Mouse (Mus musculus) hindbrain, embryonic 12.5 days (tissue): ENCODE data around the gene Trim12a. TPM values are rescaled to one million over a fixed set of nuclear protein-coding genes. Genes with fewer than 3 reads are reported as not detected.
A peak's percentile ranks its signal among the peaks of the same experiment; 100 is the strongest.
"Not testable (repeated sequence)": the region's sequence is repeated elsewhere in the genome, so short reads cannot be mapped to it uniquely, and the experiment has no call there.

ENCODE experiments used
- ATAC-seq: fragments of 200-750 bp; cut with Nextera tagmentation; 2 replicates; pipeline ENCODE4 v1.8.0; 2017; ENCODE audit warnings: moderate TSS enrichment; ENCODE audit not compliant: low FRiP score
- H3K27ac ChIP-seq: fragments of 300-500 bp; sonication (generic); 2 replicates; pipeline ENCODE4 v1.5.1; 2016; ENCODE audit warnings: mild to moderate bottlenecking
- H3K27me3 ChIP-seq: fragments of 300-500 bp; sonication (generic); 2 replicates; pipeline ENCODE4 v1.6.1; 2016; ENCODE audit warnings: mild to moderate bottlenecking
- H3K36me3 ChIP-seq: fragments of 300-500 bp; sonication (generic); 2 replicates; pipeline ENCODE4 v1.6.1; 2016; ENCODE audit warnings: mild to moderate bottlenecking
- H3K4me1 ChIP-seq: fragments of 300-500 bp; sonication (generic); 2 replicates; pipeline ENCODE4 v1.6.1; 2016
- H3K4me2 ChIP-seq: fragments of 300-500 bp; sonication (generic); replicated peaks from 2 replicates; pipeline ENCODE4 v1.6.1; 2016; ENCODE audit warnings: mild to moderate bottlenecking
- H3K4me3 ChIP-seq: fragments of 300-500 bp; sonication (generic); 2 replicates; pipeline ENCODE4 v1.5.1; 2016; ENCODE audit warnings: mild to moderate bottlenecking
- H3K9ac ChIP-seq: fragments of 300-500 bp; sonication (generic); 2 replicates; pipeline ENCODE4 v1.6.1; 2016; ENCODE audit warnings: mild to moderate bottlenecking, moderate library complexity
- H3K9me3 ChIP-seq: fragments of 300-500 bp; sonication (generic); replicated peaks from 2 replicates; pipeline ENCODE4 v1.6.1; 2016; ENCODE audit warnings: mild to moderate bottlenecking
- WGBS: fragments of 180-500 bp; shearing (Covaris S2); methylation state at CpG from one replicate; pipeline ENCODE4 v1.1.7; 2016; 5-methylcytosine and 5-hydroxymethylcytosine counted together
- polyA plus RNA-seq: library from polyadenylated mRNA; unstranded; fragments of >200 nt; fragmentation: Nextera tagmentation; extraction: Ambion mirVana; gene quantifications from 2 replicates; pipeline ENCODE4 v1.2.1, GENCODE M21; 2016

Gene Trim12a
- 3.4 and 4.2 TPM in 2 replicates for polyA plus RNA-seq

- not testable (repeated sequence) for H3K4me1 ChIP-seq, H3K36me3 ChIP-seq, H3K9me3 ChIP-seq, H3K9ac ChIP-seq, H3K27ac ChIP-seq, H3K27me3 ChIP-seq, ATAC-seq
- H3K4me2 ChIP-seq: peak within 1 kb of the TSS; percentile 39
- H3K4me3 ChIP-seq: peak within 1 kb of the TSS; percentile 19
- 32% methylated on average over 4 of the region's 4 CpGs for WGBS
Measured at GRCm38 (mm10) chr7:104315369-104316080, at the start of gene Trim12a. TSS of gene Trim12a (minus strand) at chr7:104315466.

- Histone ChIP-seq H3K9ac (no peak overlapping the region), H3K4me2 (no peak overlapping the region), H3K27me3 (no peaks in the 10 kb centered on the region), H3K4me1 (no peaks in the 10 kb centered on the region), H3K4me3 (no peak overlapping the region), H3K27ac (no peak overlapping the region), H3K9me3 (no peaks in the 10 kb centered on the region), H3K36me3 (no peaks in the 10 kb centered on the region)
- 89% methylated on average over 2 of the region's 2 CpGs for WGBS
- no peak; the same call in 1 of the 2 replicates for ATAC-seq
Measured at GRCm38 (mm10) chr7:104353600-104353967, 38.3 kb upstream of the Trim12a start.

GRCm38 (mm10) chr7:104352717-104353599, 37.7 kb upstream of the Trim12a start, which contains the start of gene Trim12c:
TSS of gene Trim12c (minus strand) at chr7:104353362.
- H3K36me3 ChIP-seq: no peaks in the 10 kb centered on the region
- peak within 1 kb of the TSS; percentile 43 for H3K4me2 ChIP-seq
- no peak within 1 kb of the TSS for H3K27ac ChIP-seq
- peak within 1 kb of the TSS; percentile 23 for H3K4me3 ChIP-seq
- no peaks in the 10 kb centered on the region for H3K27me3 ChIP-seq
- no peak within 1 kb of the TSS for H3K9ac ChIP-seq
- no peaks in the 10 kb centered on the region for H3K9me3 ChIP-seq
- H3K4me1 ChIP-seq: no peaks in the 10 kb centered on the region
- WGBS: 12% methylated on average over 13 of the region's 14 CpGs
- peak; percentile 93 for ATAC-seq

- H3K27ac ChIP-seq, H3K9ac ChIP-seq, H3K9me3 ChIP-seq, H3K36me3 ChIP-seq, H3K4me3 ChIP-seq, ATAC-seq, H3K27me3 ChIP-seq, H3K4me1 ChIP-seq, H3K4me2 ChIP-seq: not testable (repeated sequence)
- WGBS: 91% methylated on average over 4 of the region's 4 CpGs
Measured at GRCm38 (mm10) chr7:104348043-104348442, 32.8 kb upstream of the Trim12a start.

GRCm38 (mm10) chr7:104340744-104341143, 25.5 kb upstream of the Trim12a start:
- H3K36me3 ChIP-seq, H3K9ac ChIP-seq, H3K9me3 ChIP-seq, H3K27me3 ChIP-seq, ATAC-seq, H3K4me2 ChIP-seq, H3K4me1 ChIP-seq, H3K27ac ChIP-seq, H3K4me3 ChIP-seq: not testable (repeated sequence)
- WGBS: 96% methylated on average over 4 of the region's 4 CpGs

GRCm38 (mm10) chr7:104335547-104335946, 20.3 kb upstream of the Trim12a start:
- not testable (repeated sequence) for H3K27me3 ChIP-seq, H3K9me3 ChIP-seq, H3K36me3 ChIP-seq, H3K4me3 ChIP-seq, H3K27ac ChIP-seq, H3K9ac ChIP-seq, H3K4me2 ChIP-seq, ATAC-seq, H3K4me1 ChIP-seq
- 85% methylated on average over 3 of the region's 3 CpGs for WGBS

- H3K27me3 ChIP-seq, H3K27ac ChIP-seq, ATAC-seq, H3K4me1 ChIP-seq, H3K4me2 ChIP-seq, H3K36me3 ChIP-seq, H3K4me3 ChIP-seq, H3K9me3 ChIP-seq, H3K9ac ChIP-seq: not testable (repeated sequence)
- 94% methylated on average over 2 of the region's 2 CpGs for WGBS
Measured at GRCm38 (mm10) chr7:104329171-104329570, 13.9 kb upstream of the Trim12a start, which contains the start of gene Trim34b. TSS of gene Trim34b (plus strand) at chr7:104329471.

- Histone ChIP-seq H3K9ac (no peak overlapping the region), H3K9me3 (no peaks in the 10 kb centered on the region), H3K4me3 (no peak overlapping the region), H3K27me3 (no peaks in the 10 kb centered on the region), H3K27ac (no peak overlapping the region), H3K4me2 (no peak overlapping the region), H3K4me1 (no peaks in the 10 kb centered on the region), H3K36me3 (no peaks in the 10 kb centered on the region)
- WGBS: 92% methylated on average over 9 of the region's 9 CpGs
- ATAC-seq: no peak
Measured at GRCm38 (mm10) chr7:104322028-104322427, 6.8 kb upstream of the Trim12a start.

GRCm38 (mm10) chr7:104314796-104315353, 391 bp downstream of the Trim12a start:
- H3K4me3 ChIP-seq: peak overlapping the region; percentile 19
- no peak overlapping the region for H3K9ac ChIP-seq
- 14% methylated on average over 15 of the region's 15 CpGs for WGBS
- peak overlapping the region; percentile 39 for H3K4me2 ChIP-seq
- ATAC-seq: no peak
- no peaks in the 10 kb centered on the region for H3K9me3 ChIP-seq
- no peaks in the 10 kb centered on the region for H3K36me3 ChIP-seq
- no peak overlapping the region for H3K27ac ChIP-seq
- H3K27me3 ChIP-seq: no peaks in the 10 kb centered on the region
- H3K4me1 ChIP-seq: no peaks in the 10 kb centered on the region

GRCm38 (mm10) chr7:104291638-104292400, 23.4 kb downstream of the Trim12a start:
- H3K36me3 ChIP-seq: no peaks in the 10 kb centered on the region
- no peak overlapping the region for H3K4me2 ChIP-seq
- H3K9ac ChIP-seq: no peak overlapping the region
- H3K4me3 ChIP-seq: no peak overlapping the region
- no peak for ATAC-seq
- H3K27me3 ChIP-seq: no peaks in the 10 kb centered on the region
- H3K4me1 ChIP-seq: no peaks in the 10 kb centered on the region
- no peak overlapping the region for H3K27ac ChIP-seq
- 82% methylated on average over 5 of the region's 5 CpGs for WGBS
- H3K9me3 ChIP-seq: no peaks in the 10 kb centered on the region

- ATAC-seq: no peak
- 95% methylated on average over 1 of the region's 1 CpGs for WGBS
Measured at GRCm38 (mm10) chr7:104290641-104291040, 24.6 kb downstream of the Trim12a start.

More at GRCm38 (mm10) chr7:104290641-104291040, 24.6 kb downstream of the Trim12a start:
- H3K36me3 ChIP-seq: no peaks in the 10 kb centered on the region
- H3K4me1 ChIP-seq: no peaks in the 10 kb centered on the region
- no peak overlapping the region for H3K4me2 ChIP-seq
- H3K27ac ChIP-seq: no peak overlapping the region
- no peaks in the 10 kb centered on the region for H3K9me3 ChIP-seq
- no peaks in the 10 kb centered on the region for H3K27me3 ChIP-seq
- H3K9ac ChIP-seq: no peak overlapping the region
- H3K4me3 ChIP-seq: no peak overlapping the region
